Mouse (Mus musculus): Measurements from ENCODE around the gene Eif2ak1.
"Not testable (repeated sequence)": the region's sequence is repeated elsewhere in the genome, so short reads cannot be mapped to it uniquely, and the experiment has no call there.

Gene Eif2ak1

DNA sequence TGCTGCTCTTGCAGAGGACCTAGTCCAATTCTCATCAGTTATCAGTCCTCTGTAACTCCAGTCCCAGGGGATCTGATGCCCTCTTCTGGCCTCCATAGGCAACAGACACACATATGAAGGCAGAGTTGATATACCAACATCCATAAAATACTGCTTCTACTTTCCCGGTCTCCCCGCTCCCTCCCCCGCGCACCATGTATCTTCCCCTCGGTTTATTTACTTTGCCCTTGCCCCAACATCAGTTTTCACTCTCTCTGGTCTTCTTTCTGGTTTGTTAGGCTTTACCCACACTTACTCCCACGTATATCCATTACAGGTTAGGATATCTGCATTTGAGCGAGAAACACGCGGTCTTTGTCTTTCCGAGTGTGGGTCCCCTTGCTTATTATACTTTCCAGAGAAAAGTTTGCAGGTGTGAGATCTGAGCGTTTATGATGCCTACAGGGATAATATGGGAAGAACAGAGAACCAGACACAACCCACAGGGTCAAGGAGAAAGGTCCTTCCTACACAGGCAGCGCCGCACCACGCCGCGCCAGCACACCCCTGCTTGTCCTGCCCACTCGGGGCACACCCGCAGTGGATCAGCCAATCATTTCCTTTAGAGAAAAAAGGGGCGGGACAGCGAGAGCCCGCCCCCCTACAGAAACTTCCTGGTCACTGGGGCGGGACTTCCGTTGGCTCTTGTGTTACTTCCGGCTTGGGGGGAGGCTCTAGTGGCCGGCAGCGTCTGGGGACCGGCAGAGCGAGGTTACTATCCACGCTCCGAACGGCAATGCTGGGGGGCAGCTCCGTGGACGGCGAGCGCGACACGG lies at the start of gene Eif2ak1:
TSS of gene Eif2ak1 (plus strand) at position 673 of the 815 bp plus-strand sequence.
- DNase-seq: peak; percentile 95

DNA sequence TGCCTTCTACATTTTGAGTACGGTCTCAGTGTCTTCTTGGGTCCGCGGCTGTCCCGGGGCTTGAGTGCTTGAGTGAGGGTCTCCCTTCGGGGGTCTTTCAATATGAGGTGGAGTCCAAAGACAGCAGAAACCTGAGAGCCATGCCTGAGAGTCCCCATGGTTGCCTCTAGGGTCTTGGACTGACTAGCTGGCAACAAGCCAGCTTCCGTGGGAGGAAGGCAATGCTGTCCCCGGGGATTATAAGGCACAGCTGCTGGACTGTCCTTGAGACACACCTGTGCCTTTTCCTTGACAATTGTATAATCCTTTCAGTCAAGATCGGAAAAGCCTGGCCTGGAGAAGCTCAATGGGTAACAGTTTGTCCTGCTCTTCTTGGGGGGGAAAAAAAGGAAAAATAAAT lies 35.6 kb upstream of the Eif2ak1 start:
- DNase-seq: no peak

DNA sequence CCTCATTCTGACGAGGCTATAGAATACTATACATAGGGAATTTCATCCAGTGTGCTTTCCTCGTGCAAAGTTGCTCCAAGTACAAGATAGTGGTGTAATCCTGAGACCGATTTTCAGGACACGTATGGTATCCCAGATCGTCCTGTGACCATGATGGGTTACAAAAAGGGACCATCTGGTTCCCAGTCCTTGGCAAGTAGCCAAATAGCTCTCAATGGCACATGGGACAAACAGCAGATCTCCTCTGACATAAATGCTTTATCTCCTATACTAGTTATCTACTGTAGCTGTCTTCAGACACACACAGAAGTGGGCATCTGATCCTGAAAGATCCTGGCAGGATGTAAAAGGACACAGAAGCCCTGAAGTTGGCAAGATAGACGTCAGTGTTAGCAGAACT lies 32.2 kb upstream of the Eif2ak1 start:
- DNase-seq: no peak

- DNase-seq: not testable (repeated sequence)
These were observed 16.4 kb upstream of the Eif2ak1 start for GRCm38 (mm10) chr5:143801216-143801615.

DNA sequence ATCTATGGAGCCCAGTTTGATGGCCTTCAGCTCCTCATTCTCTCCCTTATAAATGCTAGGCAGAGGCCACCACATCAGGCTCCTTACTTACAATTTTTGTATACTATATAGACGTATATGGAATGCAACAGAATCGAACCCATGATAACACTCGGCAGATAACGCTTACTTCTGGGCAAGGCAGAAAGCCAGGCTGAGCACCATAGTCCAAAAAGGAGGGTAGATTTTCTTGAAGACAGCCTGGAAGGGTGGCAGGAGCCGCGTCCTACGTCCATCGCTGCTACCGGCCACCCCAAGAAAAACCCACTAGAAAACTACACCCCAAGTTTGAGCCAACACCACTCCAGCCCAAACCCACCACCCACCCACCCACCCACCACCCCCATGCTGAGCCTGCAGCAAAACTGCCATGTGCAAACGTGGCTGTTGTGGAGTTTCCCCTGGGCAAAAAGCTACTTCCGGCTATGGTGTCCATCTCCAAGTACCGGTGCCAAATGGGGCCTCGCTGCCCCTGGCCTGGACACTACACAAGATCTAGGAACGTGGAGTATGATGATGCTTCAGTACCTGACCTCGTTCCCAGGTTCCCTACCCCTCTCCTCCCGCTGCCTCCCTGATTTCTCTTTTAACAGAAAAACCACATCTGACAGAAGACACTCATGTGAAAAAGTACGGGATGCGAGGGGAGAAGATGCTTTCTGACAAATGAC lies 13.4 kb upstream of the Eif2ak1 start:
- no peak for DNase-seq

DNA sequence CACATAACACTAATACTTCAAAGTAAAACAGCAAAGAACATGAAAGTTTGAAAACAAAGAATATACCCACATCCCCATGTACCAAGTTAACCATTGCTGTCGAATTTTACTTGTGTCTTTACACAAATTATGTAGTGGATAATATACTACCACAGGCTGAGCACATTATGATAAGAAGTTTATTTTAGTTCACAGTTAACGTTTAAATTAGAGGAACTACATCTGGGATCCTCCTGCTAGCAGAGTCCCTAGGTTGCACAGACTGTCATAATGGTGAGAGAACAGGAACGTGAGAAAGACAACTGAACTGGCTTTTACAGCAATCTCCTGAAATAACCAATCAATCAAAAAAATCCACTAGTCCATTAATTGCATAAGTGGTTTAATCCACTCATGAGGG lies 10.3 kb upstream of the Eif2ak1 start:
- DNase-seq: no peak

DNA sequence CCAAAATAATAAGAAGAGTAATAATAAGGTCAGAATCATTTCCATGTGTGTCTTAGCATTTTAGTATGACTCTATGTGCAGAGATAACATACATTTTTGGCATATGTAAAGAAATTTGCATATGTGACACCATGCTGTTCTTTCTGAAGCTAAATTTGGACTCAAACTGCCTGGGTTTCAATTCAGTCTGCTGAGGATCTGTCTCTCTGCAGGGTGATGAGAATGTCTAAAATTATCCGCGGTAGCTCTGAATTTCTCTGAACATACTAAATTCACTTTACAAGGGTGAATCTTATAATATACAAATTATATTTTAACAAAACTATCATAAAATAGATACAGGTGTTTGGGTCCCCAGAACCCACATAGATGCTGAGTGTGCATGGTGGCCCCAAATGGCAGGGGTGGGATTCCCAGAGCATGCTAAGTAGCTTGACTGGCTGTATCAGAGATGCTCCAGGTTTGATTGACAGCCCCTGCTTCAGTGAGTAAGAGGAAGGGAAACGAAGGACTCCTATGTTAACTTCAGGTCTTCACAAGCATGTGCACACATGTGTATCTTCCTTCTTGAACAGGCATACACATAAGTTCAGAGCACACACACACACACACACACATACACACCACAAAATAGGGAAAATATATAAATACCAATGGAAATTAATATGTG lies 8.0 kb upstream of the Eif2ak1 start:
- DNase-seq: no peak

GRCm38 (mm10) chr5:143811653-143812052 lies 5.9 kb upstream of the Eif2ak1 start:
- DNase-seq: no peak

DNA sequence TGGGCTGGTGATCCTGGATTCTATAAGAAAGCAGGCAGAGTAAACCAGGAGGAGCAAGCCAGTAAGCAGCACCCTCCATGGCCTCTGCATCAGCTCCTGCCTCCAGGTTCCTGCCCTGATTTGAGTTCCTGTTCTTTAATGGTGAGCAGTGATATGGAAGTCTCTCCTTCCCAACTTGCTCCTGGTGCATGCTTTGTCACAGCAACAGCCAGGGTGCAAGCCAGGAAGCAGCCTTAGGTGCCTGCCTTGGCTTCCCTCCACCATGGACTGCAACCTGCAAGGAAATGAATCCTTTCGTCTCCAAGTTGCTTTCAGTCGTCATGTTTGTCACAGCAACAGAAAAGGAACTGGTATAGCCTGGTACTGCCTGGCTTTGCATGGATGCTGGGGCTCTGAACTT lies 3.0 kb upstream of the Eif2ak1 start:
- no peak for DNase-seq

GRCm38 (mm10) chr5:143817931-143818311 lies 333 bp downstream of the Eif2ak1 start:
- DNase-seq: no peak

- no peak for DNase-seq
These were observed 873 bp downstream of the Eif2ak1 start for GRCm38 (mm10) chr5:143818461-143818860.

GRCm38 (mm10) chr5:143818949-143819348 lies 1.4 kb downstream of the Eif2ak1 start:
- no peak for DNase-seq

- DNase-seq: no peak
These were observed 2.5 kb downstream of the Eif2ak1 start for GRCm38 (mm10) chr5:143819906-143820660.

DNA sequence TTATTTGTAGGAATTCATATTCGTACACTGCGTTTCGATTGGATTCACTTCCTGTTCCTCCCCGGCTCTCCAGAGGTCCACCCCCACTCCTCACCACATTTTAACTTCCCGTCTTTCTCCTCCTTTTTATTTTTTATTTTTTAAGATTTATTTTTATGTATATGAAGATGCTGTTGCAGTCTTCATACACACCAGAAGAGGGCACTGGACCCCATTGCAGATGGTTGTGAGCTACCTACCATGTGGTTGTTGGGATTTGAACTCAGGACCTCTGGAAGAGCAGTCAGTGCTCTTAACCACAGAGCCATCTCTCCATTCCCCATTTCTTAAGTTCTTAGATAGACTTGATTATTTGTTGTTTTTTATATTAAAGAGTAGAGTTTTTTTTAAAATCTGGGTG lies 3.2 kb downstream of the Eif2ak1 start:
- DNase-seq: no peak

DNA sequence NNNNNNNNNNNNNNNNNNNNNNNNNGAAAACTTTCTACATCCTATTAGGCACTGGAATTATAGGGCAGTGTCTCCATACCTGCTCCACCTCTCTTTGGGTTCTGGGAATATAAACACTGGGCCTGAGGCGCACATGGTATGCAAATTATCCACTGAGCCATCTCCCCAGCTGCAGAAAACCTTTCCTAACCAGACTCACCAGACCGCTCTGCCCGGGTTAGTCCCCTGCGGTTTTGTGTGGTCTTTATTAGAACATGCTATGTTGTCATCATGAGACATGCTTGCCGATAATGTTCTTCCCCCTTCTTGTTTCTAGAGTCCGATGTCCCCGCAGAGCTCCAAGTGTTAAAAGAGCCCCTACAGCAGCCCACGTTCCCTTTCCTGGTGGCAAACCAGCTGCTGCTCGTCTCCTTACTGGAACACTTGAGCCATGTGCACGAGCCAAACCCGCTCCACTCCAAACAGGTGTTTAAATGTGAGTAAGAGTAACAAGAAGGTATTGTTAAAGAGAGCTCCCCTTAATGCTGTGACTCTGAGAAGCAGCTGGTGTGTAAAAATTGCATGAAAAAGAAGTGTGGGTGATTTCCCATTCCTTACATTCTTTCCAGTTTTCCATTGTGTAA lies 54.1 kb downstream of the Eif2ak1 start:
- DNase-seq: no peak

GRCm38 (mm10) chr5:143874571-143874970 lies 57.0 kb downstream of the Eif2ak1 start:
- no peak for DNase-seq

DNA sequence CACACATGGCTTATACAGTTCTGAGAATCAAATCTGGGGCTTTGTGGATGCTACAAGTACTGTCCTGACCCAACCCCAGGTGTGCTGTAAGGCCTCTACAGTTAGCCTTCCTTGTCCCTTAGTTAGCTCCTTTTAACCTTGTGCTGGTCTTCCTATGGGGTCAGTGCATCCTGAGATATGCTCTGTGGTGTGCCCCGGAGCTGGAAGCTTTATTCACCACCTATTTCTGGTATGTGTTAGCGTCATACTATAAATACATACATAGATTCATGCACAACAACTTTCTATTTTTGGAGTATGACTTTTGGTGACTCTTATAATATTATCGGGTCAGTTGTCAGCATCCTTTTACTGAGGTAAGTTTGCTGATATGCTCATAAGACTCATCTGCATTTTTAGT lies 67.7 kb downstream of the Eif2ak1 start:
- no peak for DNase-seq

DNA sequence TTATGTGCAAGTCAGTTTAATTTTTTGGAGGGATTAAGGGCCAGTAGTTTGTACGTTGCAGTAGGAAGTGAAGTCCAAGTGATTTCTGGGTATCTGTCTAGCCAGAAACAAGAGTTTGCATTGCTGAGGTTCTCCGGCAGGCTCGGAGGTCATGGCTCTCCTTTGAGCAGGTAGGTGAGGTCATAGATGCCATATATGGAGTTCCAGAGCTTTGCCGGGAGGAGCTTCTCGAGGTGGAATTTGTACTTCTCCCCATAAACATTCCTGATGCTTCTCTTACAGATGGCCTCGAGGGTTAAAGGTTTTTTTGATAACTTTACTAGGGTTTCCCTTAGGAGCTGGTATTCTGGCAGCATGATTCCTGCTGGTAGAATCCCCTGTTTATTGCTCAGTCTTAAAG lies 73.2 kb downstream of the Eif2ak1 start:
- no peak for DNase-seq

DNA sequence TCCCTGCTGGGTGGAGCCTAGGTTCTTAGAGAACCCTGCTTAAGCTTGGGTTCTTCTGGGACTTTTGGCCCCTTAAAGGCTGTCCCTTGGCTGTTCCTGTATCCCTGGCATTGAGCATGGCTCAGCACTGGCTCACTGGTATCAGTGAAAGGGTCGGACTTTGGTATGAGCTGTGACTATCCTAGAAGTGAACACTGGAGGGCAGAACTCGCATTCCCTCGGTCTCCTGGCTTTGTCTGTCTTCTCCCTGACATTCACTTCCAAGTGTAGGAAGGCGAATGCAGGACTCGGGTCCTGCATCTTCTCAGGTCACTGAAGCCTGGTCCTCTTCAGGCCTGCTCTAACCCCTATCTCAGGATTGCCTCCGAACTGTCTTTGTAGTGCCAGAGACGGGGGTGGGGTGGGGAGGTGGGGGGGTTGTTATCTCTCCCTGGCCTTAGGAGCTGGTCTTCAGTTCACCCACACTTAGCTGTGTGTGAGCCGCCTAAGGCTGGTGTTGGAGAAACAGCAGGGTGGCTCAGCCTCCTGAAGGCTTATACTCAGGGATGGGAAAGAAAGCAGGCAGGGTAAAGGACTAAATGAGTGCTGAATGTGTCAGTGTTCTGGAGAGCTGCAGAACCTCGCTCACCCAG lies 74.8 kb downstream of the Eif2ak1 start:
- no peak for DNase-seq

GRCm38 (mm10) chr5:143893396-143893795 lies 75.8 kb downstream of the Eif2ak1 start:
- peak; percentile 7 for DNase-seq

GRCm38 (mm10) chr5:143897635-143898330 lies 80.2 kb downstream of the Eif2ak1 start, which contains the start of gene Ankrd61:
Gene Ankrd61 (minus strand): TSS chr5:143897685.
- DNase-seq: no peak

Measured in kidney, postnatal 14 days (tissue).